Mouse (Mus musculus) heart, adult 2 months (tissue): ENCODE measurements at regions not wholly inside any gene's neighbourhood (a gene's known extent, or its start where the extent isn't known, plus 50 kb on each side); places are given as distances from the start of the nearest gene placed in this dataset.

ENCODE experiments used
- CTCF ChIP-seq: fragments of 200-600 bp; IDR thresholded peaks from 2 replicates; pipeline ENCODE4 v1.8.1; 2022; ENCODE audit warnings: antibody characterized with exemption, mild to moderate bottlenecking, moderate library complexity
- EP300 ChIP-seq: fragments of 200-500 bp; IDR thresholded peaks from 2 replicates; pipeline ENCODE4 v1.6.1; 2011; ENCODE audit warnings: low read depth, low read length, control low read depth; ENCODE audit not compliant: insufficient read depth
- POLR2A ChIP-seq: fragments of 200-500 bp; IDR thresholded peaks from 2 replicates; pipeline ENCODE4 v1.6.1; 2011; ENCODE audit warnings: mild to moderate bottlenecking, low read depth, low read length, control low read depth; ENCODE audit not compliant: insufficient read depth

DNA sequence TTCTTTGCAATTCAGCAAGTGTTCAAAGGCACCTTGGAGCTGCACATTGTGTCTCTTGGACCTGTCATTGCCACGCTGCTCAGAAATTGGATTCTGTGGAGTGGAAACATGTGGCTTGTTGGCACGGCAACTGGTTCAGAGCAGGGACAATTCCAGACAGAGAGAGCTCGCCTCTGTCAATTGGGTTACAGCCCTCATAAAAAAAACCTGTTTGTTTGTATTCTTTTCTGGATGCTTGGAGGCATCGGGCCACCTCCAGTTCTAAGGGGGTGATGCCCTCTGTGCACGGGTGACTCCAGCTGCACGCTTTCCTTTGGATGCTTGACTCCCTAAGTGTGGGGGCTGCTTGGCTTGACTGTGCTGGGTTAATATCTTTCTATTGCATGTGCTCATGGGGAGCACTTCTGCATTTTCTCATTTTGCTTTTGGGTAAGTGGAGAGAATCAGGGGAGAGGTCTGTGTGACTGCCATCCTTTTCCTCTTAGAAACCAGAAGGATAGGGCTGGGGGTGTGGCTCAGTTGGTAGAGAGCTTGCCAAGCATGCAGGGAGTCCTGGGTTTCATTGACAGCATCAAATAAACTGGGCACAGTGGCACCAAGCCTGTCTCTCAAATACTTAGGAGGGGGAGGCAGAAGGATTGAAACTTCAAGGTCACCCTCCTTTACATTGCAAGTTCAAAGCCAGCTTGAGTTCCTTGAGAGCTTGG is 130.6 kb upstream of the Auts2 start:
- TF ChIP-seq CTCF (no peak), POLR2A (no peak), EP300 (no peak)
